Mouse (Mus musculus) kidney, postnatal 14 days (tissue): ENCODE data around the gene C530008M17Rik.
A peak's percentile ranks its signal among the peaks of the same experiment; 100 is the strongest.

ENCODE experiments used
- DNase-seq: peaks from one replicate; pipeline ENCODE4 v3.0.0; 2022; ENCODE audit warnings: mixed read lengths

The C530008M17Rik gene

GRCm38 (mm10) chr5:76656212-76656611, at the start of gene C530008M17Rik:
TSS of gene C530008M17Rik (plus strand) at chr5:76656512.
- no peak for DNase-seq

- DNase-seq: no peak
These were observed 46.5 kb upstream of the C530008M17Rik start for GRCm38 (mm10) chr5:76609702-76610370.

- DNase-seq: no peak
These were observed 43.3 kb upstream of the C530008M17Rik start for GRCm38 (mm10) chr5:76612867-76613499.

- no peak for DNase-seq
These were observed 41.0 kb upstream of the C530008M17Rik start for GRCm38 (mm10) chr5:76615276-76615675.

- DNase-seq: no peak
These were observed 40.0 kb upstream of the C530008M17Rik start for GRCm38 (mm10) chr5:76616196-76616747.

- no peak for DNase-seq
These were observed 37.6 kb upstream of the C530008M17Rik start for GRCm38 (mm10) chr5:76618750-76619149.

GRCm38 (mm10) chr5:76623759-76624158, 32.6 kb upstream of the C530008M17Rik start:
- no peak for DNase-seq

- DNase-seq: no peak
These were observed 28.5 kb upstream of the C530008M17Rik start for GRCm38 (mm10) chr5:76627770-76628169.

- DNase-seq: peak; percentile 4
These were observed 22.3 kb upstream of the C530008M17Rik start for GRCm38 (mm10) chr5:76634012-76634411.

- no peak for DNase-seq
These were observed 20.7 kb upstream of the C530008M17Rik start for GRCm38 (mm10) chr5:76635592-76635991.

- DNase-seq: no peak
These were observed 14.2 kb upstream of the C530008M17Rik start for GRCm38 (mm10) chr5:76642076-76642475.

- DNase-seq: no peak
These were observed 12.1 kb upstream of the C530008M17Rik start for GRCm38 (mm10) chr5:76644234-76644633.

- no peak for DNase-seq
These were observed 11.0 kb upstream of the C530008M17Rik start for GRCm38 (mm10) chr5:76645091-76645868.

- no peak for DNase-seq
These were observed 6.4 kb upstream of the C530008M17Rik start for GRCm38 (mm10) chr5:76649897-76650296.

GRCm38 (mm10) chr5:76651151-76651725, 5.1 kb upstream of the C530008M17Rik start:
- DNase-seq: no peak

GRCm38 (mm10) chr5:76657245-76658083, 1.2 kb downstream of the C530008M17Rik start:
- DNase-seq: peak; percentile 73

- DNase-seq: peak; percentile 25
These were observed 2.0 kb downstream of the C530008M17Rik start for GRCm38 (mm10) chr5:76658084-76658934.

GRCm38 (mm10) chr5:76659958-76660635, 3.8 kb downstream of the C530008M17Rik start:
- no peak for DNase-seq

- no peak for DNase-seq
These were observed 5.0 kb downstream of the C530008M17Rik start for GRCm38 (mm10) chr5:76661310-76661709.

- DNase-seq: no peak
These were observed 8.6 kb downstream of the C530008M17Rik start for GRCm38 (mm10) chr5:76664936-76665335.
